ENCODE assay signal across 11 mouse cellular contexts in the genomic region with DNA sequence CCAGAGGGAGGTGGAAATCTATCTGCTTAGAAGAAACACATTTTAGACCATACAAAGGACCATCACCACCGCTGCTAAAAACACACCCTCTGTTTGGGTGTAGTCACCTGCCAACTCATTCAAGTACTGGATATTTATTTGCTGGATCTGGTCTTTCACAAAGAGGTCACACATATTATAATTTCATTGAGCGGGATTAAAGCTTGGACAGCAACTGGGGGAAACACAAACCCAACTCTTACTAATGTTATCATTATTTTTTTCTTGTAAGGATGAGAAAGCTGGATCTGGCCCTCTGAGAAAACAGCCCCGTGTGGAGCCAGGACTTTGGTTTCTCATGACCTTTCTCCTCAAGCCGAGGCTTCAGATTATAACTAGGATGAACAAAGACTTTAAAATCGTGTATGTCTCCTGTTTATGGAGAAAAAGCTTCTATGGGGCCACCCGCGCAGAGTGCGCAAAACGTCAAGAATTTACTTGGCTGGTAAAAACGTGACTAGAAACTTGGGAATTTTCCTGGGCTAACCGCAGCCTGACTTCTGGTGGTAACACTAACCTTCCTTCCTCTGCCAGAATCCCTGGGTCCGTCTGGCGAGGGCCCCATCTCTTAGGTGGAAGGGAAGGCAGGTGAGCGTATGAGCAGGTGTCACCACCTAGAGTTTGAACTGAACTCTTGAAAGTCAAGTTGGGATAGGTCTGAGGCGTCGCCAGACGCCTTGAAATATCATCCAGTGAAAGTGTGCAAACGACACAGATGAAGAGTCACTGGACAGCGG. TPM values are rescaled to one million over a fixed set of nuclear protein-coding genes. Genes with fewer than 3 reads are reported as not detected.
A peak's percentile ranks its signal among the peaks of the same experiment; 100 is the strongest.
DNase-seq lines count a peak whose midpoint lies in the region; ATAC-seq lines count a peak whose summit lies in the region.
"Had no signal": no experiment of that assay in that cellular context is flagged by ENCODE, and none has a peak within 500 bp of the region (broad histone marks: within the 10 kb centered on the region; RNA-seq: fewer than 3 reads in every experiment).

No protein-coding gene starts in this region.

- H3K27ac ChIP-seq in hindbrain, embryonic 14.5 days = no peak overlapping the region
- H3K27ac ChIP-seq in hindbrain, embryonic 10.5 days = no peak overlapping the region
- no peak overlapping the region for H3K27ac ChIP-seq in midbrain, embryonic 10.5 days (replicated peaks)
- H3K27ac ChIP-seq in midbrain, embryonic 15.5 days = no peak overlapping the region
- no peak overlapping the region for H3K27ac ChIP-seq in embryonic facial prominence, embryonic 13.5 days
- no peak overlapping the region for H3K27ac ChIP-seq in liver, embryonic 12.5 days
- H3K27ac ChIP-seq: limb, embryonic 15.5 days had no signal

- H3K36me3 ChIP-seq in hindbrain, embryonic 14.5 days (replicated peaks; ENCODE audit: control insufficient read depth, insufficient read depth) = no peaks in the 10 kb centered on the region
- no peaks in the 10 kb centered on the region for H3K36me3 ChIP-seq in hindbrain, embryonic 10.5 days
- no peaks in the 10 kb centered on the region for H3K36me3 ChIP-seq in midbrain, embryonic 10.5 days
- H3K36me3 ChIP-seq in midbrain, embryonic 15.5 days (replicated peaks) = no peaks in the 10 kb centered on the region
- no peaks in the 10 kb centered on the region for H3K36me3 ChIP-seq in embryonic facial prominence, embryonic 13.5 days
- H3K36me3 ChIP-seq in liver, embryonic 12.5 days = no peaks in the 10 kb centered on the region
- H3K36me3 ChIP-seq: limb, embryonic 15.5 days had no signal

- H3K4me3 ChIP-seq in hindbrain, embryonic 14.5 days (replicated peaks; ENCODE audit: low read length) = no peak overlapping the region
- no peak overlapping the region for H3K4me3 ChIP-seq in hindbrain, embryonic 10.5 days
- H3K4me3 ChIP-seq in midbrain, embryonic 10.5 days = no peak overlapping the region
- H3K4me3 ChIP-seq in midbrain, embryonic 15.5 days = no peak overlapping the region
- no peak overlapping the region for H3K4me3 ChIP-seq in embryonic facial prominence, embryonic 13.5 days
- H3K4me3 ChIP-seq in liver, embryonic 12.5 days = no peak overlapping the region

- no peak for ATAC-seq in hindbrain, embryonic 14.5 days (ENCODE audit: low FRiP score)
- ATAC-seq in midbrain, embryonic 15.5 days (replicated peaks) = no peak
- no peak for ATAC-seq in embryonic facial prominence, embryonic 13.5 days (ENCODE audit: insufficient number of reproducible peaks, insufficient read depth, low FRiP score, low TSS enrichment, low read depth)
- ATAC-seq in liver, embryonic 12.5 days = no peak
- ATAC-seq: CD4-positive, CD25-positive, alpha-beta regulatory T cell, adult 4 months; forebrain, postnatal 0 days had no signal

- peaks cover 95% of the 10 kb centered on the region for H3K27me3 ChIP-seq in hindbrain, embryonic 14.5 days (ENCODE audit: control insufficient read depth, insufficient read depth, low read length)
- H3K27me3 ChIP-seq in hindbrain, embryonic 10.5 days (ENCODE audit: insufficient read depth, poor library complexity, severe bottlenecking) = peaks cover 98% of the 10 kb centered on the region
- H3K27me3 ChIP-seq in midbrain, embryonic 10.5 days (ENCODE audit: low read depth, poor library complexity, severe bottlenecking) = peaks cover 98% of the 10 kb centered on the region
- peaks cover 75% of the 10 kb centered on the region for H3K27me3 ChIP-seq in midbrain, embryonic 15.5 days (replicated peaks)
- peaks cover 92% of the 10 kb centered on the region for H3K27me3 ChIP-seq in embryonic facial prominence, embryonic 13.5 days
- peaks cover 90% of the 10 kb centered on the region for H3K27me3 ChIP-seq in liver, embryonic 12.5 days (replicated peaks)

- no peaks in the 10 kb centered on the region for H3K4me1 ChIP-seq in hindbrain, embryonic 14.5 days (replicated peaks; ENCODE audit: control insufficient read depth, insufficient read depth, low read length)
- peaks cover 20% of the 10 kb centered on the region for H3K4me1 ChIP-seq in hindbrain, embryonic 10.5 days (replicated peaks)
- peaks cover 35% of the 10 kb centered on the region for H3K4me1 ChIP-seq in midbrain, embryonic 10.5 days
- H3K4me1 ChIP-seq in midbrain, embryonic 15.5 days = peaks cover 5% of the 10 kb centered on the region
- H3K4me1 ChIP-seq in embryonic facial prominence, embryonic 13.5 days = peaks cover 14% of the 10 kb centered on the region; the same call in 1 of the 2 replicates
- no peaks in the 10 kb centered on the region for H3K4me1 ChIP-seq in liver, embryonic 12.5 days

- H3K9ac ChIP-seq in hindbrain, embryonic 14.5 days = no peak overlapping the region
- no peak overlapping the region for H3K9ac ChIP-seq in midbrain, embryonic 15.5 days
- H3K9ac ChIP-seq in embryonic facial prominence, embryonic 13.5 days = no peak overlapping the region
- H3K9ac ChIP-seq in liver, embryonic 12.5 days = no peak overlapping the region
- H3K9ac ChIP-seq: forebrain, postnatal 0 days; limb, embryonic 15.5 days had no signal

- DNase-seq in hindbrain, embryonic 14.5 days (ENCODE audit: low spot score) = peak; percentile 22
- no peak for DNase-seq in hindbrain, embryonic 10.5 days (ENCODE audit: low spot score)
- DNase-seq in midbrain, embryonic 10.5 days (ENCODE audit: low spot score) = peak; percentile 29
- no peak for DNase-seq in right cerebral cortex, adult 2 months (ENCODE audit: low spot score in 2 of 2)
- no peak for DNase-seq in thymus, postnatal 36 days
- DNase-seq: forebrain, postnatal 0 days had no signal

- H3K4me2 ChIP-seq in hindbrain, embryonic 14.5 days (replicated peaks) = no peak overlapping the region
- H3K4me2 ChIP-seq in midbrain, embryonic 15.5 days = no peak overlapping the region
- H3K4me2 ChIP-seq in embryonic facial prominence, embryonic 13.5 days = peak overlapping the region; percentile 11; the same call in 1 of the 2 replicates
- H3K4me2 ChIP-seq in liver, embryonic 12.5 days = 0 out of 2 replicates have a peak overlapping the region, but pooled peaks have one; percentile 20
- H3K4me2 ChIP-seq: limb, embryonic 15.5 days had no signal

- no peaks in the 10 kb centered on the region for H3K9me3 ChIP-seq in hindbrain, embryonic 14.5 days (ENCODE audit: control insufficient read depth, low read length)
- no peaks in the 10 kb centered on the region for H3K9me3 ChIP-seq in hindbrain, embryonic 10.5 days
- H3K9me3 ChIP-seq in midbrain, embryonic 10.5 days (replicated peaks) = no peaks in the 10 kb centered on the region
- H3K9me3 ChIP-seq in midbrain, embryonic 15.5 days = no peaks in the 10 kb centered on the region
- H3K9me3 ChIP-seq in embryonic facial prominence, embryonic 13.5 days = no peaks in the 10 kb centered on the region
- no peaks in the 10 kb centered on the region for H3K9me3 ChIP-seq in liver, embryonic 12.5 days (replicated peaks)
- H3K9me3 ChIP-seq: limb, embryonic 15.5 days had no signal

- WGBS in hindbrain, embryonic 14.5 days = 1% methylated on average over 19 of the region's 19 CpGs
- WGBS in hindbrain, embryonic 10.5 days = 2% methylated on average over 19 of the region's 19 CpGs
- 2% methylated on average over 19 of the region's 19 CpGs for WGBS in midbrain, embryonic 10.5 days
- WGBS in midbrain, embryonic 15.5 days = under 1% methylated on average over 19 of the region's 19 CpGs
- WGBS in embryonic facial prominence, embryonic 13.5 days = 2% methylated on average over 19 of the region's 19 CpGs
- WGBS in liver, embryonic 12.5 days (ENCODE audit: insufficient replicate concordance) = 2% methylated on average over 19 of the region's 19 CpGs

RNA-seq across cellular contexts. Expression of gene Tcf21, which starts 4.3 kb away (rescaled TPM):
- polyA plus RNA-seq in hindbrain, embryonic 14.5 days (2014; fragmentation: Nextera tagmentation; extraction: Ambion mirVana) = 0.93 and 2.5 TPM in 2 replicates
- polyA plus RNA-seq in hindbrain, embryonic 10.5 days (2016; fragmentation: Nextera tagmentation; extraction: Ambion mirVana) = 0.27 and 0.65 TPM in 2 replicates
- polyA plus RNA-seq in midbrain, embryonic 10.5 days (2016; fragmentation: Nextera tagmentation; extraction: Ambion mirVana) = not detected in 2 replicates
- 0.31 and 0.36 TPM in 2 replicates for polyA plus RNA-seq in midbrain, embryonic 15.5 days (2015; fragmentation: Nextera tagmentation; extraction: Ambion mirVana)
- polyA plus RNA-seq in embryonic facial prominence, embryonic 13.5 days (2015; fragmentation: Nextera tagmentation; extraction: Ambion mirVana) = 1.7 and 1.8 TPM in 2 replicates
- 8.0 and 12.3 TPM in 2 replicates for polyA plus RNA-seq in liver, embryonic 12.5 days (2016; fragmentation: Nextera tagmentation; extraction: Ambion mirVana)

Comparison
In these comparisons a context has a peak if more than half of its experiments do, and no peak if none do; other contexts are left out.
1. DNase-seq: peak in hindbrain, embryonic 14.5 days (single experiment) and midbrain, embryonic 10.5 days (single experiment); none in hindbrain, embryonic 10.5 days (single experiment), right cerebral cortex, adult 2 months (0 of 2) and thymus, postnatal 36 days (0 of 2).
2. H3K4me2 ChIP-seq: peak in embryonic facial prominence, embryonic 13.5 days (single experiment) and liver, embryonic 12.5 days (single experiment); none in hindbrain, embryonic 14.5 days (single experiment) and midbrain, embryonic 15.5 days (single experiment).